Mouse (Mus musculus): ENCODE measurements around the gene Slc6a6. TPM values are rescaled to one million over a fixed set of nuclear protein-coding genes. Genes with fewer than 3 reads are reported as not detected.
A peak's percentile ranks its signal among the peaks of the same experiment; 100 is the strongest.

The Slc6a6 gene
- total RNA-seq, 2 experiments from 2014 or later = 85.0 to 102 TPM

GRCm38 (mm10) chr6:91715988-91716810, 32.3 kb downstream of the Slc6a6 start:
- intact Hi-C loops (cut with DNase I) = loop anchor here (2.0 kb wide), 1 partner anchor 23 kb away; no protein-coding TSS in a partner anchor
- no peak for DNase-seq (ENCODE audit: low spot score)

GRCm38 (mm10) chr6:91718067-91718466, 34.2 kb downstream of the Slc6a6 start:
- no peak for DNase-seq (ENCODE audit: low spot score)
- intact Hi-C loops (cut with DNase I) = no loop called here

DNA sequence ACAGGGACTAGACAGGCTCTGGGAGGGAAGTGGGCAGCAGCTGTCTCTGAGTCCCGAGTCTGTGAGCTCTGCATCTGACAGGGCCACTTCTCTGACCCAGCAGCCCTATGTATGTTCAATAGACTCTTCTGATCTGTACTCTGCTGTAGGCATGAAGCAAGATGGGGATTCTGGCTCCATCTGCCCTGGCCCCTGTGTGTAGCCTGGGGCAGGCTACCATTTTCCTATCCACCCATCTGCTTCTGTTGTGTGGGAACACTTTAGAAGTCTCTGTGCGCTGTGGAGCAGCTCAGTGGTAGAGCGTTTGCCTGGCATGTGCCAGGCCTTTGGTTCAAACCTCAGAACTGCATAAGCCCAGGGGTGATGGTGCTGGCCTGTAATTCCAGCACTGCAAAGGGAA, 34.8 kb downstream of the Slc6a6 start:
- no peak for DNase-seq (ENCODE audit: low spot score)

GRCm38 (mm10) chr6:91719042-91719747, 35.3 kb downstream of the Slc6a6 start:
- DNase-seq (ENCODE audit: low spot score) = no peak
- intact Hi-C loops (cut with DNase I) = no loop called here

More for the DNA sequence above, 34.8 kb downstream of the Slc6a6 start:
- intact Hi-C loops (cut with DNase I) = no loop called here

GRCm38 (mm10) chr6:91719865-91720533, 36.1 kb downstream of the Slc6a6 start:
- no peak for DNase-seq (ENCODE audit: low spot score)
- intact Hi-C loops (cut with DNase I) = no loop called here

GRCm38 (mm10) chr6:91720588-91721214, 36.8 kb downstream of the Slc6a6 start:
- no peak for DNase-seq (ENCODE audit: low spot score)
- intact Hi-C loops (cut with DNase I) = no loop called here

DNA sequence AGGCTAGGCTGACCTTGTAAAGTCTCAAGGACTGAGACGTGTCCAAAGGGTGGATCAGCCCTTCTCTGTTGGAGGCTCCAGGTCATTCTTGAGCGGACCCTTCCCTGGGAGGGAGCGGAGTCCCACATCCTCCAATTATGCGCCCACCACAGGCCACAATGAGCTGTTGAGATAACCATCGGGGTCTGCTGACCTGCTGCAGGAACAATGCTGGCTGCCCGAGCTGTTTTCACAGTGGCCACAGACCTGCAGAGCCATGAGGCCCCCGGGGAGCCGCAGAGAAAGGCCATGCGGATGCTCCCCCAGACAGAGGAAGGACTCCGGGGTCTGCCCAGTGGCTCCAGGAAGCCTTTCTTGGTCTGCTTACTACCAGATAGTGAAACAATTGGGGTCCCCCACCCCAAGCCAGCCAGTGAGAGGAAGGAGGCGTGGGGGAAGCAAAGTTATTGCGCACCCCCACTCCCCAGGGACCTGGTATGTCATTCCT, 37.4 kb downstream of the Slc6a6 start:
- peak; percentile 76 for DNase-seq (ENCODE audit: low spot score)
- intact Hi-C loops (cut with DNase I) = no loop called here

DNA sequence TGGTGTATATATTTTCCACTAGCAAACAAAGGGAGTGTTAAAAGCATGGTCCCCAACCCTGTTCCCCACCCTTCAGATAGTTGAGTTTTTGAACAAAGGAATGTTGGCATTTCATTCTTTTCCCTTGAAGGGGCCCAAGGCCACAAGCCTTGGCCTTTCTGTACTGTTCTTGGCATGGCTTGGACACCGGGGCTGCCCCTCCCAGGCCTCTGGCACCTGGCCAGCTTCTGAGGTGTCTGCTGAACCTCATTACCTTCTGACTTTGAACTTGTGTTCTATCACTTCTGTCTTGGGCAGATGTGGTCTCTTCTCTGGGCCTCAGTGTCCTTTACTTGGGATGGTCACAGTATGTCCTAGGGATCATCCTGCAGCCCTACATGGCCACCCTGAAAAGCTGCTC, 43.5 kb downstream of the Slc6a6 start:
- intact Hi-C loops (cut with DNase I) = no loop called here
- DNase-seq (ENCODE audit: low spot score) = no peak

GRCm38 (mm10) chr6:91728939-91729619, 45.2 kb downstream of the Slc6a6 start:
- DNase-seq (ENCODE audit: low spot score) = no peak
- intact Hi-C loops (cut with DNase I) = no loop called here

GRCm38 (mm10) chr6:91729677-91730127, 45.8 kb downstream of the Slc6a6 start:
- peak; percentile 92 for DNase-seq (ENCODE audit: low spot score)
- intact Hi-C loops (cut with DNase I) = no loop called here

GRCm38 (mm10) chr6:91732138-91732537, 48.3 kb downstream of the Slc6a6 start:
- no peak for DNase-seq (ENCODE audit: low spot score)
- intact Hi-C loops (cut with DNase I) = no loop called here

- peak; percentile 66 for DNase-seq (ENCODE audit: low spot score)
- intact Hi-C loops (cut with DNase I) = loop anchor here (5.0 kb wide), 1 partner anchor 49 kb away; no protein-coding TSS in a partner anchor
Observed at GRCm38 (mm10) chr6:91736471-91736870, 52.6 kb downstream of the Slc6a6 start.

- DNase-seq (ENCODE audit: low spot score) = no peak
Observed at GRCm38 (mm10) chr6:91737451-91737850, 53.6 kb downstream of the Slc6a6 start.

DNA sequence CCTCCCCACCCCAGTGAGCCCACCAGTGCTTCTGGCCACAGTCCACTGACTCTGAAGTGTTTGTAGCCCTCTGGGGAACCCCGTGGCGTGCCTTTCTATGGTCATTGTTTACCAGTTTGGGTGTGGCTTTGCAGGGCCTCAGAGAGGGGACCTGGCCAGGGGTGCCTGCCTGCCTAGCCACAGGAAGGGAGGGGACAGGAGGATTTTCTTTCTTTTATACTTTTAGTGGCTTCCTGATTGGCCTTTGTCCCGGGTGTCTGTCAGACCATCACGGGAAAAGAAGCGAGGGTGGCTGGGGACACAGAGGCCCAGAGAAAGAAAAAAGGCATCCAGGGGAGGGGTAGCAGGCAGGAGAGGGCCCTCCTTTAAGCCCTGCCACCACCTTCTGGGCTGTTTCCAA, 54.2 kb downstream of the Slc6a6 start:
- intact Hi-C loops (cut with DNase I) = loop anchor here (2.0 to 5.0 kb wide), 2 partner anchors 23 to 51 kb away; no protein-coding TSS in a partner anchor

More at GRCm38 (mm10) chr6:91737451-91737850, 53.6 kb downstream of the Slc6a6 start:
- intact Hi-C loops (cut with DNase I) = loop anchor here (5.0 kb wide), 1 partner anchor 50 kb away; no protein-coding TSS in a partner anchor

GRCm38 (mm10) chr6:91741046-91741445, 57.2 kb downstream of the Slc6a6 start:
- no peak for DNase-seq (ENCODE audit: low spot score)
- intact Hi-C loops (cut with DNase I) = loop anchor here (1.0 kb wide), 2 partner anchors 165 to 214 kb away; no protein-coding TSS in a partner anchor

More for the DNA sequence above, 54.2 kb downstream of the Slc6a6 start:
- peak; percentile 54 for DNase-seq (ENCODE audit: low spot score)

- intact Hi-C loops (cut with DNase I) = no loop called here
- no peak for DNase-seq (ENCODE audit: low spot score)
Observed at GRCm38 (mm10) chr6:91742466-91742865, 58.6 kb downstream of the Slc6a6 start.

DNA sequence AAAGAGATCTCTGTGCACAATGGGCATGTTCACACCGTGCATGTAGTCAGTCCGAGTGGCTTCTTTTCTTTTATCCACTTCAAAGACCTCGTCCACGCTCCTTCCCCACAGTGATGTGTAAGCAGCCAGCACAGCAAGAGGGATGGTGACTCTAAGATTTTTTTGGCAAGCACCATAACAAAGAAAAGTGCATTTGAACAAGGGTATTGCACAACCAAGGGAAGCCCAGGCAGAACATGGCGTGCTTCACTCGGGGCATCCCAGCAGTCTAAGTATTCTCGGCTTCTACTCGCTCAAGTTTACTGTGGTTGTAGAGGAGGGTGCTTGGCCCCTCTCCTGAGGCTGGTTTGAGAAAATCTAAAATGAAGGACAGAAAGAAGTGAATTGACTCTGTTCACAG, 59.1 kb downstream of the Slc6a6 start:
- intact Hi-C loops (cut with DNase I) = no loop called here
- DNase-seq (ENCODE audit: low spot score) = no peak

GRCm38 (mm10) chr6:91743886-91744285, 60.0 kb downstream of the Slc6a6 start:
- intact Hi-C loops (cut with DNase I) = no loop called here
- DNase-seq (ENCODE audit: low spot score) = no peak

DNA sequence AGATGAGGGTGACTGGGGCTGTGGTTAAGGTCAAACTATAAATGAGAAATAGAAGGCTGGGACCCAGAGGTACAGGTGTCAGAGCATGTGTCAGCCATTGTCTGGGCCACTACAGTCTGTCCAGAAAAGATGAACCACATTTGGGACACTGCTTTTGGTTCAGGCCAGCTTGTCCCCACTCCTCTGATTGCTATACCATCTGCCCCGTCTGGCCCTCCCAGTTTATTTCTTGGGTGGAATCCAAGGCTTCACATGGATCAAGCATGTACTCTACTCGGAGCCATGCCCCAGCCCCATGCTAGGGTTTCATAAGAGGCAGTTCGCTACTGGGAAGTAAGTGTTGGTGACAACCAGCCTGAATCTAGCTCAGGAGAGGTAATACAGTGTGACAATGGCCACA, 61.4 kb downstream of the Slc6a6 start:
- intact Hi-C loops (cut with DNase I) = no loop called here
- no peak for DNase-seq (ENCODE audit: low spot score)

Data from heart, postnatal 25 days (tissue).